Mouse (Mus musculus) cortical plate, adult 2 months (tissue): ENCODE measurements around the gene Snrpf.

Experiments
- CTCF ChIP-seq: fragments of 200-500 bp; IDR thresholded peaks from 2 replicates; pipeline ENCODE4 v1.5.1; 2011; ENCODE audit warnings: mild to moderate bottlenecking, control low read depth, low read length; ENCODE audit not compliant: insufficient read depth; ENCODE audit errors: extremely low read depth
- POLR2A ChIP-seq: fragments of 200-500 bp; IDR thresholded peaks from 2 replicates; pipeline ENCODE4 v1.6.1; 2011; ENCODE audit warnings: mild to moderate bottlenecking, low read length, control low read depth; ENCODE audit not compliant: insufficient read depth; ENCODE audit errors: extremely low read depth

GRCm38 (mm10) chr10:93564518-93565090 is 24.9 kb downstream of the Snrpf start:
- TF ChIP-seq POLR2A, result no peak
- no peak for TF ChIP-seq CTCF
